ENCODE assay signal across 9 mouse cellular contexts in the genomic region with DNA sequence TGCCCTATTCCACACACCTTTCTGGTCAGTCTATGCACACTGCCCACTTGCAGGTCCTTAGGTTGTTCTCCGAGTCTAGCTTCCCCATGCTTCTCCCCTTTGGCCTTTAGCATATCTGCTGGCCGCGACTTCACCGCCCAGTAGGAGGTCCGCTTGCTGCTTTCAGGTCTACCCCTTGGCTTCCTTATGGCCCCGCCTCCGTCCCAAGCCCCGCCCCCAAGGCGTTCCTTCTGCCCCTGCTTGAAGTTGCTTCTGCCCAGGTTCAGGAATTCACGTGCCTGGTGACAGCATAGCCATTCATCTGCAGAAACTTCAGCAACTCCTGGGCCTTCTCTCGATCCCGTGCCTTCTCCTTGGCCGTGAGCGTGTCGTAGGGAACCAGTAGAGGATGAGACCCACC. TPM values are rescaled to one million over a fixed set of nuclear protein-coding genes. Genes with fewer than 3 reads are reported as not detected.
DNase-seq lines count a peak whose midpoint lies in the region; ATAC-seq and TF ChIP-seq lines count a peak whose summit lies in the region.
"Had no signal": no experiment of that assay in that cellular context is flagged by ENCODE, and none has a peak within 500 bp of the region (broad histone marks: within the 10 kb centered on the region; RNA-seq: fewer than 3 reads in every experiment).

No protein-coding gene starts in this region.

- H3K4me3 ChIP-seq in E14TG2a.4 (replicated peaks; ENCODE audit: low read length): peak overlapping the region; percentile 48
- no peak overlapping the region for H3K4me3 ChIP-seq in intestine, embryonic 16.5 days (ENCODE audit: low read length)
- H3K4me3 ChIP-seq in lung, embryonic 14.5 days (ENCODE audit: low read depth, low read length): no peak overlapping the region
- H3K4me3 ChIP-seq: megakaryocyte, embryonic 14.5 days had no signal

- H3K4me2 ChIP-seq in intestine, embryonic 16.5 days (ENCODE audit: low read depth, low read length): no peak overlapping the region
- H3K4me2 ChIP-seq in lung, embryonic 14.5 days: no peak overlapping the region

- H3K4me1 ChIP-seq in E14TG2a.4 (replicated peaks; ENCODE audit: low read depth, low read length): peaks cover 58% of the 10 kb centered on the region
- no peaks in the 10 kb centered on the region for H3K4me1 ChIP-seq in intestine, embryonic 16.5 days (ENCODE audit: control insufficient read depth, insufficient read depth, low read length)
- peaks cover 5% of the 10 kb centered on the region for H3K4me1 ChIP-seq in lung, embryonic 14.5 days (ENCODE audit: insufficient read depth)

- WGBS in intestine, embryonic 16.5 days: 13% methylated on average over 15 of the region's 15 CpGs
- 7% methylated on average over 15 of the region's 15 CpGs for WGBS in lung, embryonic 14.5 days

- peak; percentile 39 for DNase-seq in adrenal gland, postnatal 14 days
- DNase-seq in adrenal gland, adult 18-20 months (ENCODE audit: low spot score in 2 of 2): no peak
- peak; percentile 67 for DNase-seq in lung, embryonic 14.5 days
- no peak for DNase-seq in frontal cortex, postnatal 36 days (ENCODE audit: low spot score in 2 of 2)
- DNase-seq in layer of hippocampus, postnatal 14 days (ENCODE audit: low spot score in 2 of 2): no peak
- DNase-seq in cerebellum, adult 9-11 months: no peak

- no peaks in the 10 kb centered on the region for H3K9me3 ChIP-seq in E14TG2a.4 (ENCODE audit: low read length)
- H3K9me3 ChIP-seq in intestine, embryonic 16.5 days (ENCODE audit: control insufficient read depth, low read length): no peaks in the 10 kb centered on the region
- no peaks in the 10 kb centered on the region for H3K9me3 ChIP-seq in lung, embryonic 14.5 days (ENCODE audit: low read depth, low read length)

- H3K27ac ChIP-seq in intestine, embryonic 16.5 days (ENCODE audit: low read length): no peak overlapping the region
- H3K27ac ChIP-seq in lung, embryonic 14.5 days (ENCODE audit: low read depth): no peak overlapping the region

- ATAC-seq in intestine, embryonic 16.5 days: peak; percentile 79
- ATAC-seq in lung, embryonic 14.5 days (ENCODE audit: insufficient read depth): no peak

- TF ChIP-seq CTCF in E14TG2a.4 (conservative IDR thresholded peaks at IDR 0.05; ENCODE audit: low read length): no peak
- TF ChIP-seq CTCF in lung, embryonic 14.5 days (IDR thresholded peaks at IDR 0.05; ENCODE audit: low read depth): no peak

- H3K36me3 ChIP-seq in E14TG2a.4 (ENCODE audit: insufficient read depth, low read length): peaks cover 40% of the 10 kb centered on the region
- H3K36me3 ChIP-seq in intestine, embryonic 16.5 days (ENCODE audit: control insufficient read depth, insufficient read depth, low read length): no peaks in the 10 kb centered on the region
- H3K36me3 ChIP-seq in lung, embryonic 14.5 days (ENCODE audit: insufficient read depth): no peaks in the 10 kb centered on the region

- no peak overlapping the region for H3K9ac ChIP-seq in intestine, embryonic 16.5 days (ENCODE audit: low read depth, low read length)
- H3K9ac ChIP-seq in lung, embryonic 14.5 days: no peak overlapping the region

- H3K27me3 ChIP-seq in E14TG2a.4 (ENCODE audit: insufficient read depth, low read length): peaks cover 50% of the 10 kb centered on the region
- peaks cover 4% of the 10 kb centered on the region; the same call in 1 of the 2 replicates for H3K27me3 ChIP-seq in intestine, embryonic 16.5 days (replicated peaks; ENCODE audit: control insufficient read depth, insufficient read depth, low read length)
- H3K27me3 ChIP-seq in lung, embryonic 14.5 days (ENCODE audit: insufficient read depth, low read length): peaks cover 25% of the 10 kb centered on the region

RNA-seq across cellular contexts. Expression of gene Ryr1, which starts 57.2 kb away (rescaled TPM):
- 0.11 and 0.19 TPM in 2 replicates for total RNA-seq in adrenal gland, postnatal 14 days (2021)
- 1 to 10 TPM in 1 of 2 experiments, under 1 TPM in 1; 0.23 to 1.0 TPM for total RNA-seq in adrenal gland, adult 18-20 months (2021)
- 0.66 and 0.82 TPM in 2 replicates for polyA plus RNA-seq in intestine, embryonic 16.5 days (2015; fragmentation: Nextera tagmentation; extraction: Ambion mirVana)
- 0.22 and 0.45 TPM in 2 replicates for polyA plus RNA-seq in lung, embryonic 14.5 days (2014; fragmentation: Nextera tagmentation; extraction: Ambion mirVana)
- 10 to 100 TPM in 1 of 2 experiments, 1 to 10 TPM in 1; 9.3 to 12.2 TPM for total RNA-seq in layer of hippocampus, postnatal 14 days (2021)

Comparison
In these comparisons a context has a peak if more than half of its experiments do, and no peak if none do; other contexts are left out.
1. DNase-seq: peak in adrenal gland, postnatal 14 days (single experiment) and lung, embryonic 14.5 days (single experiment); none in adrenal gland, adult 18-20 months (0 of 2), frontal cortex, postnatal 36 days (0 of 2), layer of hippocampus, postnatal 14 days (0 of 2) and cerebellum, adult 9-11 months (single experiment).